Mouse (Mus musculus): Measurements from ENCODE around the gene Faiml. TPM values are rescaled to one million over a fixed set of nuclear protein-coding genes. Genes with fewer than 3 reads are reported as not detected.

The Faiml gene
- polyA plus RNA-seq (2014; fragmentation: Illumina TruSeq; extraction: RNeasy Lipid Tissue Mini Kit (QIAGEN cat#74804); ENCODE audit: low read depth, low replicate concordance): not detected

GRCm38 (mm10) chr9:99237139-99237538 is at the start of gene Faiml:
Gene Faiml (minus strand): TSS chr9:99237239.

DNA sequence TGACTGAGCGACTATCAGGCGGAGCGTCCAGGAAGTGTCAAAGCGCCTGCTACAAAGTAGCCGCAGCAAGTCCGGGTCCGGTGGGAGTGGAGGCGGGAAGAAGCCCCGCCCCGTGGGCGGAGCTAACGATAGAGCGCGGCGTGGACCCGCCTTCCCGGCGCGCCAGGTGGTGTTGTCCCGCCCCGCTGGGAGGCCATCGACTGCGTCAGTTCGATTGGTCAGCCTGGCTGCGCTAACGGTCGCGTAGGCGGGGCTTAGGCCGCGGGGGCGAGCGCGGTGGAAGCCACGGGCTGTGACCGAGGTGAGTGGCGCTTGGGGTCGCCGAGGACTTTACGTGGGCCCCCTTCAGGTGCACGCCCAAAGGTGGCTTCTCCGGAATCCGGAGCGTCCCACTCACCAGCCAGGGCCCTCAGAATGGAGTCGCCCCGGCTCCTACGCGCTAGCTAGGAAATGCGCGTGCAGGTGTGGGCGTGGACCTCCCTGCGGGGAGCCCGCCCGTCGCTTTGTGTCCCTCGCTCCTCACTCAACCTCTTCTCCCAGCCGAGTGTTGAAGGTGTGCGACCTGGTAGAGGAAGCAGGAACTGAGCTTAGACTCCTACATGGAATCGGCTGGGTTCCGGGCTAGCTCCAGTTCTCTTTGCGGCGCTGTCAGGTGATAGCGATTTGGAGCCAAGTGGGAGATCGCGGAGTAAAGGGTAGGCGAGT is 6.3 kb upstream of the Faiml start, which contains the start of gene Cep70:
TSS of gene Cep70 (plus strand) at position 178 of the 705 bp plus-strand sequence.

Other genes starting within 250 kb of the Faiml start
- gene Gm1123, start 201.5 kb downstream of the Faiml start, polyA plus RNA-seq (2014; fragmentation: Illumina TruSeq; extraction: RNeasy Lipid Tissue Mini Kit (QIAGEN cat#74804); ENCODE audit: low read depth, low replicate concordance): 222 TPM
- gene Pik3cb, start 96.6 kb downstream of the Faiml start, polyA plus RNA-seq (2014; fragmentation: Illumina TruSeq; extraction: RNeasy Lipid Tissue Mini Kit (QIAGEN cat#74804); ENCODE audit: low read depth, low replicate concordance): 9.8 TPM
- gene Cep70, start 6.1 kb upstream of the Faiml start, polyA plus RNA-seq (2014; fragmentation: Illumina TruSeq; extraction: RNeasy Lipid Tissue Mini Kit (QIAGEN cat#74804); ENCODE audit: low read depth, low replicate concordance): 47.8 TPM
- gene Esyt3, start 121.3 kb upstream of the Faiml start, polyA plus RNA-seq (2014; fragmentation: Illumina TruSeq; extraction: RNeasy Lipid Tissue Mini Kit (QIAGEN cat#74804); ENCODE audit: low read depth, low replicate concordance): 0.32 TPM
- gene Mras, start 200.1 kb upstream of the Faiml start, polyA plus RNA-seq (2014; fragmentation: Illumina TruSeq; extraction: RNeasy Lipid Tissue Mini Kit (QIAGEN cat#74804); ENCODE audit: low read depth, low replicate concordance): 2.3 TPM
- gene Nme9, start 214.2 kb upstream of the Faiml start, polyA plus RNA-seq (2014; fragmentation: Illumina TruSeq; extraction: RNeasy Lipid Tissue Mini Kit (QIAGEN cat#74804); ENCODE audit: low read depth, low replicate concordance): not detected

Measured in sigmoid colon, adult 10 weeks (tissue).